Mouse (Mus musculus) CH12.LX (cell line): Measurements from ENCODE around the gene Pirt. TPM values are rescaled to one million over a fixed set of nuclear protein-coding genes. Genes with fewer than 3 reads are reported as not detected.

Source experiments
- DNase-seq: peaks from one replicate; pipeline ENCODE4 v3.0.0-alpha.2; 2013; ENCODE audit errors: extremely low read depth
- H3K27ac ChIP-seq: 2 replicates; pipeline ENCODE4 v1.5.1; 2012; ENCODE audit warnings: low read depth, mild to moderate bottlenecking, control low read depth, moderate library complexity; ENCODE audit not compliant: insufficient read depth
- H3K27me3 ChIP-seq: replicated peaks from 2 replicates; pipeline ENCODE3; 2012; ENCODE audit warnings: inconsistent platforms
- H3K36me3 ChIP-seq, 2 experiments: replicated peaks in 1 of 2; 2 replicates each; pipeline versions ENCODE3 to v1.6.1; 2012; ENCODE audit warnings: inconsistent platforms in 1 of 2, low read length in 1 of 2, mild to moderate bottlenecking in 1 of 2, mixed read lengths in 1 of 2, moderate library complexity in 1 of 2; ENCODE audit not compliant: control insufficient read depth in 1 of 2, insufficient read depth in 1 of 2
- H3K4me1 ChIP-seq, 2 experiments: 2 replicates each; pipeline ENCODE4 v1.6.1; 2012; ENCODE audit warnings: inconsistent platforms in 1 of 2, moderate library complexity in 1 of 2; ENCODE audit not compliant: insufficient read depth in 2 of 2, control insufficient read depth in 1 of 2
- H3K4me2 ChIP-seq: 2 replicates; pipeline ENCODE4 v1.6.1; 2012; ENCODE audit warnings: low read depth, mild to moderate bottlenecking, control low read depth; ENCODE audit not compliant: poor library complexity, insufficient read depth, severe bottlenecking
- H3K4me3 ChIP-seq, 3 experiments: fragments of 150-350 bp in 1 of 3; sonication (generic) in 1 of 3; replicated peaks in 1 of 3; 2 replicates each; pipeline versions ENCODE3 to v1.5.1; 2011 to 2012; ENCODE audit warnings: low read depth in 2 of 3, low read length in 2 of 3, mild to moderate bottlenecking in 2 of 3, moderate library complexity in 2 of 3, control low read depth in 1 of 3, improper control_type of control experiment in 1 of 3, inconsistent platforms in 1 of 3, mixed read lengths in 1 of 3; ENCODE audit not compliant: poor library complexity in 1 of 3
- H3K79me2 ChIP-seq: replicated peaks from 2 replicates; pipeline ENCODE4 v1.6.1; 2012; ENCODE audit warnings: mild to moderate bottlenecking, moderate library complexity; ENCODE audit not compliant: control insufficient read depth, poor library complexity, insufficient read depth, severe bottlenecking; ENCODE audit errors: extremely low read depth
- H3K9ac ChIP-seq: 2 replicates; pipeline ENCODE4 v1.6.1; 2012; ENCODE audit warnings: low read depth, mild to moderate bottlenecking, control low read depth, moderate library complexity; ENCODE audit not compliant: insufficient read depth
- H3K9me3 ChIP-seq: replicated peaks from 2 replicates; pipeline ENCODE3; 2012; ENCODE audit warnings: low read length, inconsistent platforms, mixed read lengths
- BHLHE40 ChIP-seq: IDR thresholded peaks from 2 replicates; pipeline ENCODE4 v1.6.1; 2011; ENCODE audit warnings: mild to moderate bottlenecking, low read depth, low read length, improper control_type of control experiment
- CHD2 ChIP-seq: IDR thresholded peaks from 2 replicates; pipeline ENCODE4 v1.6.1; 2011; ENCODE audit warnings: low read length, improper control_type of control experiment
- CTCF ChIP-seq, 2 experiments: IDR thresholded peaks in 1 of 2; conservative IDR thresholded peaks in 1 of 2; 2 replicates each; pipeline ENCODE4 v1.5.1; 2011 to 2012; ENCODE audit warnings: low read depth in 2 of 2, low read length in 2 of 2, improper control_type of control experiment in 1 of 2, inconsistent platforms in 1 of 2, mild to moderate bottlenecking in 1 of 2, moderate library complexity in 1 of 2
- ELF1 ChIP-seq: IDR thresholded peaks from 2 replicates; pipeline ENCODE4 v1.6.1; 2014; ENCODE audit warnings: low read depth, mild to moderate bottlenecking, inconsistent platforms, low read length, improper control_type of control experiment
- EP300 ChIP-seq: IDR thresholded peaks from 2 replicates; pipeline ENCODE4 v1.6.1; 2011; ENCODE audit warnings: low read length, improper control_type of control experiment
- ETS1 ChIP-seq: conservative IDR thresholded peaks from 2 replicates; pipeline ENCODE4 v1.6.1; 2012; ENCODE audit warnings: low read depth, mild to moderate bottlenecking, inconsistent platforms, low read length, improper control_type of control experiment, moderate library complexity
- GABPA ChIP-seq: IDR thresholded peaks from 2 replicates; pipeline ENCODE4 v1.6.1; 2012; ENCODE audit warnings: low read depth, low read length, improper control_type of control experiment, inconsistent platforms; ENCODE audit not compliant: insufficient replicate concordance
- HCFC1 ChIP-seq: IDR thresholded peaks from 2 replicates; pipeline ENCODE4 v1.6.1; 2012; ENCODE audit warnings: low read depth, mild to moderate bottlenecking, inconsistent platforms, low read length, improper control_type of control experiment
- IRF4 ChIP-seq: IDR thresholded peaks from 2 replicates; pipeline ENCODE4 v1.6.1; 2014; ENCODE audit warnings: low read depth, mild to moderate bottlenecking, inconsistent platforms, low read length, improper control_type of control experiment
- JUN ChIP-seq: IDR thresholded peaks from 2 replicates; pipeline ENCODE4 v1.6.1; 2011; ENCODE audit warnings: low read depth, mild to moderate bottlenecking, low read length, improper control_type of control experiment, moderate library complexity; ENCODE audit not compliant: insufficient read depth
- JUND ChIP-seq: conservative IDR thresholded peaks from 2 replicates; pipeline ENCODE4 v1.6.1; 2011; ENCODE audit warnings: low read depth, low read length, improper control_type of control experiment
- MAFK ChIP-seq: IDR thresholded peaks from 2 replicates; pipeline ENCODE4 v1.6.1; 2011; ENCODE audit warnings: low read length, improper control_type of control experiment; ENCODE audit not compliant: insufficient replicate concordance
- MAX ChIP-seq: IDR thresholded peaks from 2 replicates; pipeline ENCODE4 v1.6.1; 2011; ENCODE audit warnings: low read length, improper control_type of control experiment
- MAZ ChIP-seq: IDR thresholded peaks from 2 replicates; pipeline ENCODE4 v1.6.1; 2012; ENCODE audit warnings: low read depth, mild to moderate bottlenecking, inconsistent platforms, low read length, improper control_type of control experiment, moderate library complexity
- MEF2A ChIP-seq: IDR thresholded peaks from 2 replicates; pipeline ENCODE4 v1.6.1; 2014; ENCODE audit warnings: low read depth, mild to moderate bottlenecking, inconsistent platforms, low read length, improper control_type of control experiment, borderline replicate concordance
- MXI1 ChIP-seq: IDR thresholded peaks from 2 replicates; pipeline ENCODE4 v1.6.1; 2011; ENCODE audit warnings: mild to moderate bottlenecking, low read depth, low read length, improper control_type of control experiment
- NELFE ChIP-seq: IDR thresholded peaks from 2 replicates; pipeline ENCODE4 v1.6.1; 2011; ENCODE audit warnings: low read depth, low read length, improper control_type of control experiment
- PAX5 ChIP-seq: IDR thresholded peaks from 2 replicates; pipeline ENCODE4 v1.6.1; 2012; ENCODE audit warnings: low read length, inconsistent platforms, mixed read lengths
- POLR2A ChIP-seq: IDR thresholded peaks from 2 replicates; pipeline ENCODE4 v1.6.1; 2011; ENCODE audit warnings: low read depth, mild to moderate bottlenecking, improper control_type of control experiment, low read length
- POLR2AphosphoS2 ChIP-seq: IDR thresholded peaks from 2 replicates; pipeline ENCODE4 v1.6.1; 2011; ENCODE audit warnings: low read depth, low read length, improper control_type of control experiment
- SIN3A ChIP-seq: IDR thresholded peaks from 2 replicates; pipeline ENCODE4 v1.6.1; 2012; ENCODE audit warnings: low read length, improper control_type of control experiment, inconsistent platforms
- SMC3 ChIP-seq: IDR thresholded peaks from 2 replicates; pipeline ENCODE4 v1.6.1; 2011; ENCODE audit warnings: low read depth, low read length, improper control_type of control experiment
- TBP ChIP-seq: conservative IDR thresholded peaks from 2 replicates; pipeline ENCODE4 v1.6.1; 2011; ENCODE audit warnings: low read depth, low read length, improper control_type of control experiment
- TCF12 ChIP-seq: IDR thresholded peaks from 2 replicates; pipeline ENCODE4 v1.6.1; 2014; ENCODE audit warnings: low read depth, mild to moderate bottlenecking, inconsistent platforms, low read length, improper control_type of control experiment
- ZC3H11A ChIP-seq: IDR thresholded peaks from 2 replicates; pipeline ENCODE4 v1.6.1; 2012; ENCODE audit warnings: low read depth, mild to moderate bottlenecking, inconsistent platforms, low read length, improper control_type of control experiment
- ZNF384 ChIP-seq: IDR thresholded peaks from 2 replicates; pipeline ENCODE4 v1.6.1; 2012; ENCODE audit warnings: low read depth, low read length, improper control_type of control experiment, inconsistent platforms
- dilution Hi-C: fragments of 300-500 bp; cut with MboI; formaldehyde crosslinking; loops from 2 replicates; pipeline ENCODE4 v1.14.3; 2020; ENCODE audit warnings: low sequenced_read_pairs; ENCODE audit not compliant: extremely low pct_unique_long_range_greater_than_20kb, extremely low pct_ligation_motif_present
- in situ Hi-C: fragments of 300-500 bp; cut with MboI; formaldehyde crosslinking; loops from 3 replicates; pipeline ENCODE4 v1.14.3; 2019; ENCODE audit warnings: low sequenced_read_pairs, low pct_ligation_motif_present, low pct_unique_long_range_greater_than_20kb, mixed read lengths
- polyA plus RNA-seq: library from polyadenylated mRNA; unstranded; fragments of >175 nt; gene quantifications from 2 replicates; pipeline ENCODE4 v1.2.1, GENCODE M21; 2012; ENCODE audit warnings: low read depth; ENCODE audit not compliant: insufficient read length
- total RNA-seq, 2 experiments: library from RNA; depleted of rRNA; stranded (reverse); fragments of 300-350 nt in 1 of 2; fragments of >200 nt in 1 of 2; gene quantifications; 2 replicates each; pipeline ENCODE4 v1.2.3; 2012 to 2014

The Pirt gene
- total and polyA plus RNA-seq, 3 experiments = not detected

DNA sequence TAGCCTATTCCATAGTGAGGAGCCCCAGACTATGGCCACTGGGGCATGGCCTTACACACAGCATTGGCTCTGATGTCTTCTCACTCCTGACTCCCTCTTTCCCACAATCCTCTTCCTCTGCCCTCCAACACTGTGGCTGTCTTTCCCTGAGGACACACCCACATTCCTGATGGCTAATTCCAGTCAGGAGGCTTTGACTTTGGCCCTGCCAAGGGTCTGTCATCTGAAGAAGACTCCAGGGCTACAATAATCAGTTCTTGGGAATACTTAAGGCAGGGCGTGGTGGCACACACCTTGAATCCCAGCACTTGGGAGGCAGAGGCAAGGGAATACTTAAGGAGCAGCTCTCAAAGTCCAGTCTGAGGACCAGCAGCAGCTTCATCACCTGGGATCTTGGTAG, 56.8 kb downstream of the Pirt start:
- dilution Hi-C loops (no loop called here), in situ Hi-C loops (no loop called here)
- Histone ChIP-seq H3K9ac (no peak overlapping the region), H3K27ac (no peak overlapping the region), H3K36me3 (no peaks in the 10 kb centered on the region), H3K4me1 (peaks cover 0 to 4% of the 10 kb centered on the region in 2 experiments; a peak in 2 of 4 replicates), H3K79me2 (no peaks in the 10 kb centered on the region), H3K4me3 (no peak overlapping the region), H3K9me3 (no peaks in the 10 kb centered on the region), H3K27me3 (peaks cover 70% of the 10 kb centered on the region), H3K4me2 (no peak overlapping the region)
- no peak for DNase-seq
- TF ChIP-seq SIN3A (no peak), MAFK (no peak), HCFC1 (no peak), CTCF (conservative IDR thresholded peaks at IDR 0.05 in 1 of 2, IDR thresholded peaks at IDR 0.05 in 1 of 2; ENCODE audit: low read depth in 2 of 2, low read length in 2 of 2) (no peak), NELFE (no peak), POLR2AphosphoS2 (no peak), EP300 (no peak), IRF4 (no peak), ZNF384 (no peak), JUN (no peak), MAX (no peak), PAX5 (no peak), MEF2A (no peak), BHLHE40 (no peak), TCF12 (no peak), MXI1 (no peak), CHD2 (no peak), ELF1 (no peak), SMC3 (no peak), ZC3H11A (no peak)

DNA sequence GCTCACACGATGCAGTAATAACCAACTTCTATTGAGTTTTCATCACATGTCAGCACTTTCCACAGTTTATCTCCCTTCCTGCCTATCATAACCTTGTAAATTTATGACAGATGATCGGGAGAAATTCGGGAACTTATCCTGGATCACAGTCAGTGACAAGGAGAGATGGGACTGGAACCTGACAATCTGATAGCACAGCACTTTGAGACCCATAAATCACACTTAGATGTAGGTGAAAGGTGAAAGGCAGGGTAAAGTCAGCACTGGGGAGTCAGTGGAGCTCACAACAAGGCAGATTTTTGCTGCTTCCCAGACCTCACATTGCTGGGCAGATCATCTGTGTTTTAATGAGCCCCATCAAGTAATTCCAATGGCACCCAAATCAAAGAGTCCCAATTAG, 61.7 kb downstream of the Pirt start:
- no peak overlapping the region for H3K27ac ChIP-seq
- dilution Hi-C loops = no loop called here
- no peak for DNase-seq

More for the DNA sequence above, 61.7 kb downstream of the Pirt start:
- peaks cover 54% of the 10 kb centered on the region for H3K27me3 ChIP-seq
- TF ChIP-seq EP300 (no peak), POLR2A (no peak), JUND (no peak), ETS1 (no peak), CTCF (conservative IDR thresholded peaks at IDR 0.05 in 1 of 2, IDR thresholded peaks at IDR 0.05 in 1 of 2; ENCODE audit: low read depth in 2 of 2, low read length in 2 of 2) (no peak), ELF1 (no peak), SMC3 (no peak), MAZ (no peak), TBP (no peak), GABPA (no peak), PAX5 (no peak), SIN3A (no peak)
- no peak overlapping the region for H3K9ac ChIP-seq
- peaks cover 0 to 14% of the 10 kb centered on the region in 2 experiments; a peak in 2 of 4 replicates for H3K4me1 ChIP-seq
- H3K79me2 ChIP-seq = no peaks in the 10 kb centered on the region
- H3K4me2 ChIP-seq = no peak overlapping the region
- in situ Hi-C loops = no loop called here
- no peak overlapping the region for H3K4me3 ChIP-seq
- H3K9me3 ChIP-seq = peaks cover 12% of the 10 kb centered on the region
- H3K36me3 ChIP-seq = no peaks in the 10 kb centered on the region
